Mouse (Mus musculus) midbrain, postnatal 0 days (tissue): ENCODE data around the gene Polg. TPM values are rescaled to one million over a fixed set of nuclear protein-coding genes. Genes with fewer than 3 reads are reported as not detected.

Experiments
- ATAC-seq: fragments of 200-750 bp; cut with Nextera tagmentation; 2 replicates; pipeline ENCODE4 v1.8.0; 2017; ENCODE audit warnings: moderate number of reproducible peaks, mild to moderate bottlenecking, moderate TSS enrichment, moderate library complexity; ENCODE audit not compliant: low FRiP score
- DNase-seq: peaks from one replicate; pipeline ENCODE4 v3.0.0-alpha.2; 2015; ENCODE audit warnings: low spot score
- H3K27ac ChIP-seq: fragments of 300-500 bp; sonication (generic); 2 replicates; pipeline ENCODE4 v1.5.1; 2014; ENCODE audit warnings: low read depth, mild to moderate bottlenecking, low read length, mixed read lengths
- H3K27me3 ChIP-seq: fragments of 300-500 bp; sonication (generic); 2 replicates; pipeline ENCODE4 v1.6.1; 2014; ENCODE audit warnings: low read length, control low read depth, mixed read lengths; ENCODE audit not compliant: insufficient read depth
- H3K36me3 ChIP-seq: fragments of 300-500 bp; sonication (generic); 2 replicates; pipeline ENCODE4 v1.6.1; 2014; ENCODE audit warnings: low read length, control low read depth, mixed read lengths; ENCODE audit not compliant: insufficient read depth
- H3K4me1 ChIP-seq: fragments of 300-500 bp; sonication (generic); 2 replicates; pipeline ENCODE4 v1.6.1; 2014; ENCODE audit warnings: mild to moderate bottlenecking, control low read depth, antibody characterized with exemption, low read length, mixed read lengths; ENCODE audit not compliant: insufficient read depth
- H3K4me2 ChIP-seq: fragments of 300-500 bp; sonication (generic); 2 replicates; pipeline ENCODE4 v1.6.1; 2014; ENCODE audit warnings: low read depth, mild to moderate bottlenecking, low read length, mixed read lengths; ENCODE audit not compliant: poor library complexity, severe bottlenecking
- H3K4me3 ChIP-seq: fragments of 300-500 bp; sonication (generic); 2 replicates; pipeline ENCODE4 v1.5.1; 2014; ENCODE audit warnings: low read depth, mild to moderate bottlenecking, low read length, moderate library complexity
- H3K9ac ChIP-seq: fragments of 300-500 bp; sonication (generic); replicated peaks from 2 replicates; pipeline ENCODE4 v1.6.1; 2014; ENCODE audit warnings: mild to moderate bottlenecking, low read length, moderate library complexity, mixed read lengths; ENCODE audit not compliant: poor library complexity, severe bottlenecking
- H3K9me3 ChIP-seq: fragments of 300-500 bp; sonication (generic); 2 replicates; pipeline ENCODE4 v1.6.1; 2016; ENCODE audit warnings: low read length, control low read depth
- CTCF ChIP-seq: IDR thresholded peaks from 2 replicates; pipeline ENCODE4 v1.5.1; 2016; ENCODE audit warnings: antibody characterized with exemption, mild to moderate bottlenecking
- WGBS: fragments of 180-500 bp; shearing (Covaris S2); extraction: QIAGEN DNeasy Blood & Tissue Kit; methylation state at CpG from one replicate; pipeline ENCODE4 v1.1.7; 2014; 5-methylcytosine and 5-hydroxymethylcytosine counted together
- polyA plus RNA-seq: library from polyadenylated mRNA; unstranded; fragments of >200 nt; fragmentation: Nextera tagmentation; extraction: Ambion mirVana; gene quantifications from 2 replicates; pipeline ENCODE4 v1.2.1, GENCODE M21; 2015
- total RNA-seq: library from RNA; depleted of rRNA; stranded (reverse); fragments of >200 nt; gene quantifications from 2 replicates; pipeline ENCODE4 v1.2.3, GENCODE M21; 2014

Gene Polg
- total and polyA plus RNA-seq, 2 experiments from 2014 or later: 18.6 to 46.5 TPM

DNA sequence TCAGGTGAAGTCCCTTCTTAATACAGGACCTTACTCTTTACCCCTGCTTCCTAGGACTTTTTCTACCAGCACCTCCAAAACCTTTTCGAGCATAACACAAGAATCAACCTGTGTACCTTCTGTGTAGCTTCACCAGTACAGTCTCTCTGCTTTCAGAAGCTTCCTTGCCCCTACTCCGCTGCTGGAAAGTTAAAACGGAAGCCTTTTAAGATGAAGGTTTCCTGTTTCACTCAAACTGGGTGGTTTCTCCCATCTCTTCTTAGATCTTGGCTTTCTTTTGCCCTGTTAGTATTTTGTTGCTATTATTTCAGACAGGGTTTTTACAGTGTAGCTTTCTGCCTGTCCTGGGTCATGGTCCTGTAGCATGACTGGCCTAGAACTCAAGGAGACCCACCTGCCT is 18.7 kb downstream of the Polg start:
- Histone ChIP-seq H3K36me3 (peaks cover 33% of the 10 kb centered on the region), H3K9me3 (no peaks in the 10 kb centered on the region), H3K4me3 (no peak overlapping the region), H3K4me1 (no peaks in the 10 kb centered on the region), H3K9ac (no peak overlapping the region), H3K27me3 (no peaks in the 10 kb centered on the region), H3K4me2 (no peak overlapping the region), H3K27ac (no peak overlapping the region)
- WGBS: 96% methylated on average over 3 of the region's 3 CpGs
- TF ChIP-seq CTCF: no peak
- ATAC-seq (no peak), DNase-seq (no peak)

DNA sequence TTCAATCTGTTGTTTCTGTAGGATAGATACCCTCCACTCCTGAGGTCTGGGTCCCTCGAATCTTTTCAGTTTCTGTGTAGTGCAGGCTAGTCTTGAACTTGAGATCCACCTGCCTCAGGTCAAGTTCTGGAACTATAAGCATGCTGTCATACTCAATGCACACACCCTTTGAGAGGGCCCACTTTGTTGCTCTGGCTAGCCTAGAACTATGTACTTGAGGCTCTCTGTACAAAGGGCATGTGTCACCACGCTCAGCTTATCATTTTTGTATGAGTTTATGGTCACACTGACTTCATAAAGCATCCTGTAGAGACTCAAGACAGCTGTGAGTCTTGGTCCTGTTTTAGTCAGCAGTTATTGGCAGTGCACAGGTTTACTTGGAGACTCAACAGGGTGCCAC is 19.1 kb downstream of the Polg start:
- Histone ChIP-seq H3K4me3 (no peak overlapping the region), H3K27me3 (no peaks in the 10 kb centered on the region), H3K9ac (no peak overlapping the region), H3K27ac (no peak overlapping the region), H3K9me3 (no peaks in the 10 kb centered on the region), H3K36me3 (peaks cover 29% of the 10 kb centered on the region), H3K4me2 (no peak overlapping the region), H3K4me1 (no peaks in the 10 kb centered on the region)
- DNase-seq: no peak
- 95% methylated on average over 2 of the region's 2 CpGs for WGBS
- TF ChIP-seq CTCF: no peak
- no peak for ATAC-seq

DNA sequence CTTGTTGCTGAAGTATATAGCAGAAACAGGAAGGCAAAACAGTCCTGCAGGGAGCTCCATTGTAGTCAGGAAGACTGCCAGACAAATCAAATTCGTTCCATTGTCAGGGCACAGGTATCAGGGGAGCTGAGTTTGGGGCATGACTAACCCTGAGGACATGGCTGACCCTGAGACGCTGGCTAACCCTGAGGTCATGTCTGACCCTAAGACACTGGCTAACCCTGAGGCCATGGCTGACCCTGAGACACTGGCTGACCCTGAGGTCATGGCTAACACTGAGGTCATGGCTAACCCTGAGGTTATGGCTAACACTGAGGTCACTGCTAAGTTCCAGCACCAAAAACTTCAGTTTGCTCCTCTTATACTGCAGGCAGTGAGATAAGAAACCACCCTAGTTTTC is 26.1 kb downstream of the Polg start:
- no peak for TF ChIP-seq CTCF
- 0 out of 2 replicates have a peak, but pooled peaks cover 4% of the 10 kb centered on the region for H3K36me3 ChIP-seq
- no peak overlapping the region for H3K9ac ChIP-seq
- WGBS: 77% methylated on average over 2 of the region's 2 CpGs
- H3K27me3 ChIP-seq: no peaks in the 10 kb centered on the region
- no peak overlapping the region for H3K27ac ChIP-seq
- H3K9me3 ChIP-seq: no peaks in the 10 kb centered on the region
- no peak for DNase-seq
- no peak for ATAC-seq
- H3K4me3 ChIP-seq: no peak overlapping the region
- H3K4me2 ChIP-seq: no peak overlapping the region
- no peaks in the 10 kb centered on the region for H3K4me1 ChIP-seq

DNA sequence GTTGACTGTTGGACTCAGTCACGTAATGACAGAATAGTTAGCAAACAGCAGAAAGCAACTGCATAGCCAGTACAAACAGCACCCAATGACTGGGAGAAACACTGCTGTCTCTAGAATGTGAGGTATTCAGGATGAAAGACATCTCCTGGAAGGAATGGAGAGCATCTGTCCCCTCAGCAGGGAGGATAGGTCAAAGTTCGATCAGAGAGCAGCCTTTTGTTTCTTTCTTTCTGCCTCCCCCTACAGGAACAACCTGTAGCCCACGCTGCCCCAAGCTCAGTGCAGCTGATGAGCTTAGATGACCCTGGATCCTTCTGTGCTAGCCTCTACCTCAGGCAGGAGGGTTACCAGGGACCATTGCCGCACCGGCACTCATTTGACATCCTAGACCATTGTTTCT is 37.9 kb downstream of the Polg start:
- Histone ChIP-seq H3K9me3 (no peaks in the 10 kb centered on the region), H3K9ac (no peak overlapping the region), H3K27me3 (no peaks in the 10 kb centered on the region), H3K4me2 (no peak overlapping the region), H3K4me1 (no peaks in the 10 kb centered on the region), H3K27ac (no peak overlapping the region), H3K4me3 (no peak overlapping the region), H3K36me3 (no peaks in the 10 kb centered on the region)
- no peak for ATAC-seq
- no peak for TF ChIP-seq CTCF
- DNase-seq: no peak
- 51% methylated on average over 5 of the region's 5 CpGs for WGBS

DNA sequence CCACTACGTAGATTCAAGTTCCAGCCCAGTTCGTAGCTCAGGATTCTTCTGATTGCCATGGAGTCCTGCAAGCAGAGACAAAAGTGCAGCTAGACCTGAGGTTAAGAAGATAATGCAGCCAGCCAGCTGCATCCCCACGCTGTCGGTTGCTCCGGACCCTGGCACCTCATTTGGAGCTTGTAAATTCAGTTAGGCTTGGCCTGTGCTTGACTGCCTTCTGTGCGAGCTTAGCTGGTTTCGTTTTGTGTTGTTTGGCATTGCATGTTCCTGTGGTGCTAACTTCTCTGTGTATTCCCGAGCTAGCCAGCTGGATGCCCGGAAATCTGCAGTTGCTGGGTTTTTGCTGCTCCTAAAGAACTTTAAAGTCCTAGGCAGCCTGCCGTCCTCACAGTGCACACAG is 40.4 kb downstream of the Polg start:
- no peak overlapping the region for H3K4me2 ChIP-seq
- H3K27me3 ChIP-seq: no peaks in the 10 kb centered on the region
- H3K27ac ChIP-seq: no peak overlapping the region; the same call in 1 of the 2 replicates
- no peak for TF ChIP-seq CTCF
- H3K9me3 ChIP-seq: no peaks in the 10 kb centered on the region
- ATAC-seq: no peak
- no peak overlapping the region for H3K9ac ChIP-seq
- peak; percentile 18 for DNase-seq
- no peaks in the 10 kb centered on the region for H3K36me3 ChIP-seq
- H3K4me1 ChIP-seq: no peaks in the 10 kb centered on the region
- 55% methylated on average over 10 of the region's 10 CpGs for WGBS
- no peak overlapping the region for H3K4me3 ChIP-seq

DNA sequence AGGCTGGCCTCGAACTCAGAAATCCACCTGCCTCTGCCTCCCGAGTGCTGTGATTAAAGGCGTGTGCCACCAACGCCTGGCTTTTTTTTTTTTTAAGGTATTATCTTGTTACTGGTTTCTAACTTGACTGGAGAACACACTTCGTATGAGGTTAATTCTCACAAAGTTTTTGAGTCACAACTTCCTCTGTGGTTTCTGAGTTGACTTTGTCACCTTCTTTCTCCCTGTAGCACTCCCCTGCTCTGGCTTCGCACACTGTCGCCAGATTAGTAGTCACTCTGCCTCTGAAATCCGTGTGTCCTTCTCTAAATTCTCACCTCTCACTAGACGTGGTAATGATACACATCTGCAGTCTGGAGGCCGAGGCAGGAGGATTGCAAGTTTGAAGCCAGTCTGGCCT is 43.3 kb downstream of the Polg start:
- H3K4me3 ChIP-seq: no peak overlapping the region
- H3K9me3 ChIP-seq: no peaks in the 10 kb centered on the region
- no peak overlapping the region for H3K9ac ChIP-seq
- no peaks in the 10 kb centered on the region for H3K36me3 ChIP-seq
- no peak for TF ChIP-seq CTCF
- no peaks in the 10 kb centered on the region for H3K4me1 ChIP-seq
- DNase-seq (no peak), ATAC-seq (no peak)
- H3K27ac ChIP-seq: no peak overlapping the region
- WGBS: 95% methylated on average over 10 of the region's 10 CpGs
- no peaks in the 10 kb centered on the region for H3K27me3 ChIP-seq
- no peak overlapping the region for H3K4me2 ChIP-seq

DNA sequence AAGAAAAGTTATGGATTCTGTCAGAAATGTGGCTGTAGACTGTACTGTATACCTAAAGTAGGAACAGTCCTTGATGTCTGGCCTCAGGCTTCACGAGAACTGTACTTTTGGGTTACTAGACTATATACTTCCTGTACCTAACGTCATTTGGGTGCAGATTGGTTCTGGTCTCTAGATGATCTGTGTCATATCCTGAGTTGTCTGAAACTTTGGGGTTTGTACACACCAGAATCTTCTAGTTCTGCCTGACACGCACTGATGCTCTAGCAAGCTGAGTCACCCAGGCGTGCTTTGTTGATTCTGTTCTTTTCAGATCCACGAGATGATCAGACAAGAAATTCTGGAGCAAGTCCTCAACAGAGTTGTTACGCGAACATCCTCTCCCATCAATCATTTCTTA is 46.2 kb downstream of the Polg start:
- no peak overlapping the region for H3K4me2 ChIP-seq
- no peak overlapping the region for H3K27ac ChIP-seq
- WGBS: 92% methylated on average over 7 of the region's 7 CpGs
- no peaks in the 10 kb centered on the region for H3K9me3 ChIP-seq
- no peak overlapping the region for H3K4me3 ChIP-seq
- H3K9ac ChIP-seq: no peak overlapping the region
- no peak for TF ChIP-seq CTCF
- no peaks in the 10 kb centered on the region for H3K4me1 ChIP-seq
- ATAC-seq: no peak
- no peak for DNase-seq
- H3K27me3 ChIP-seq: no peaks in the 10 kb centered on the region
- no peaks in the 10 kb centered on the region for H3K36me3 ChIP-seq
